Mouse (Mus musculus): Measurements from ENCODE around the gene Bend5. TPM values are rescaled to one million over a fixed set of nuclear protein-coding genes. Genes with fewer than 3 reads are reported as not detected.

Bend5 gene
- total RNA-seq, 2 experiments from 2014 or later: 10.2 to 11.0 TPM

DNA sequence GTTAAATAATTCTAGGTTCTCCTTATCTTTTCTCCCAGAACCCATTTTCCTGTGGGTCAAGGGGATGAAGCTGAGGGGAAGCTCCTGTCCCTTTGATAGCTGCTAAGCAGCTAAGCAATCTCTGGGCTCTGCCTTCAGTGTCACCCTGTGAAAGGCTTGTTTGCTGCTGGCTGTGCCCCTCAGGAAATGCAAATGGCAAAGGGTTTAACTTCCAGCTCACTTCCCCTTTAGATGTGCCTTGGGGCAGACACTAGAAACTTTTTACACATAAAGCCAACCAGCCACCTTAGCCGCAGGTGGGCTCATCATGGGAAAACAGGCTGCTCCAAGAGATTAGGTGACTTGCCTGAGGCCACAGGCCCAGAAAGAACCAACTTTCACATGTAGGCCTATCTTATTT is 26.9 kb downstream of the Bend5 start:
- DNase-seq (ENCODE audit: low spot score in 2 of 2): no peak

DNA sequence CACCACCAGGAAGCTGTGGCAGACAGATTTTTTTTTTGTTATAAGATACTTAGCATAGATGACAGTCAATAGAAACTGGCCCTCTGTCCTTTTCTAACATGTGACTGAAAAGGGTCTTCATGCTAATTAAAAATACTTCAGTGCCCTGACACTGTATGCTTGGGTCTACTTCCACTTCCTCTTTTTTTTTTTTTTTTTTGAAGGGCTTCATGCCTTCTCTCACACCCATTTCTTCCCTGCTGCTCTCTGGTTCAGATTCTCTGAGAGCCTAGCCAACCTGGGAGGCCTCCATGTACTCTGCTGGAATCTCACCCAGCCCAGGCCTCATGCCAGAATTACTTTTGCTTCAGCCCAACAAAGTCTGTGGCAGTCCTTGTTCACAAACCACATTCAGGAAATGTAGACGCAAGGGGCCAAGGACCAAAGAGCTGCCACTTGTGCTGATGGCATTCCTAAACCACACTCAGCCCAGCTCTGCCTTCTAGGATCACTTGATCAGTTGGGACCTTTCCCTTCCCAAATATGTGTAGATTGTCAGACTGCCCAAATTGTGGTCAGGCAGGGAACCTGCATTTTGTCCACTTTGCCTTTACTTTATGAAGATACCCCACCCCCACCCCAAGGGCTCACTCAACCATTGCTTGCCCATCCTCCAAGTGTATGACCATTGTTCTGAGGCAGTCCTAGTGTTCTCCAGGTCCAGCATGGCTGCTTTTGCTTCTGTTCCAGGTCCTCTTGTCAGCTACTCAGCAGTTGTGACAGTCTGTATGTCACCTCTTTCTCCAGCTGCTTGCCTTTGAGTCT is 27.8 kb downstream of the Bend5 start:
- DNase-seq (ENCODE audit: low spot score in 2 of 2): peak in 1 of 2 experiments; percentile 55

DNA sequence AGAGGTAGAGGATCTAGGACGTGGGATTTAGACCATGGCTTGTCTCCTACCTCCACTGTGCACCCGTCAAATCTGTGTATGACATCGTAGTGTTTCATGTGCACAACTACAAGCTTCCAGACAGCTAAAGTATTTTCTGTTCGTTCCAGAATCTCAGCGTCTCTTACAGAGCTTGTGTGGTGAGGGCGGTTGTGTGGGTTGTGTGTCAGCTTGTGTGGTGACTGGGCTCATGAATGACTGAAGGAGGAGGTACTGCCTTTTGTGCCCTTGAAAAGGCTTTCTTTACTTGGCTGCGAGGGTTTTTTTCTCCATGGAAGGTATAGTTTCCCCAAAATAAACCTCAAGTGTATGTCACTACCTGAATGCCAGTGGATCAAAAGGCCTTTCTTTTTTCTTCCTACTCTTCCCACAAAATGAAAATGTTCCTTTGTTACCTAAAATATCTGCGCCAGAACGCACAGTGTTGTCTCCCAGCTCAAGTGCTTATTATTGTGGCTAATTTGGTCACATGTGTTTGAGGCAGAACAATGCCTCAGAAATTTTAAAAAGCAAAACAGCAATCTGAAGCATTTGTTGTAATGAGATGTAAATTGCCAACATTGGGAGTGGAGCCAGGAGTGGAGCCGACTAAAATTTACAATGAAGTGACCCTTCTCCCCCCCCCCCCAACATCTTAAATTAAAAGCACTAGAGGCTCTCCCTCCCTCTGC is 29.3 kb downstream of the Bend5 start:
- peak in 1 of 2 experiments; percentile 44 for DNase-seq (ENCODE audit: low spot score in 2 of 2)

DNA sequence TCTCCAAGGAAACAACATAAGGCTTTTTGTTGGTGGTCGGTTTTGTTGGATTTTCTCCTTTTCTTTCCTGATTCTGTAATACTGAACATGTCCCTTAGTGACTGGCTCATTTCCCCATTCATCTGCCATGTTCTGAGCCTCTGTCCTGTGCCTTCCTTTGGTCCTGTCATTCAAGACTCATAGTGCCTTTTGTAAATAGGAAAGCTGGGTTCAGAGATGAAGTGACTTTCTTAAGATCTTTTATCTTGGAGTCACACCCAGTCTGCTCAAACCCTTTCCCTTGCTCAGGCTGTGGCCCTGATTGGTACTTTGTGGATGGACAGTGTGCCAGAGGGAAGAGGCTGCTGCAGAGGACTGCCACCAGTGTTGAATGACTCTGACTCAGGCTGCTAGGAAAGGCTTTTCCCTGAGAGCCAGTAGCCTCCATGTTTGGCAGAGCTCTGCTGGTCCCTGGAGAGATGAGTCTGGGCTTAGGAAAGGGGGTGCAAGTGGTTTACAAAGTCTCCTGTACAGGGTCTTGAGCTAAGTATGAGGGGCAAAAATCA is 29.9 kb downstream of the Bend5 start:
- DNase-seq (ENCODE audit: low spot score in 2 of 2): no peak

DNA sequence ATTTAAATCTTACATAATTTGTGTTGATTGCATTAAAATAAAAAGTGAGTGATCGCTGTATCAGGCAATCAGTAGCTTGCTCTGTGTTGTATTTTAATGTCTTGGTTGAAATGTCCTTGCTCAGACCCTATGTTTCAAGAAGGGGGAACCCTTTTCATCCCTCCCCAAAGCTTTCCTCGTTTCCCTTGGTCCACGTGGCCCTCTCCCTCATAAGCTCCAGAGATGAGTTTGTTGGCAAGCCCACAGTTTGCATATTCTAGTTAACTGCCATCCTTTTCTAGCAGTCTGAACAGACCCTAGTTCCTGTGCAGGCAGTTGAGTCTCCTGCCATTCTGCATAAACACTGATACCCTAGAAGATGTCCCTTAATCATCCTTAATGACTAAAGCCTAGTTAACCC is 33.1 kb downstream of the Bend5 start:
- DNase-seq (ENCODE audit: low spot score in 2 of 2): no peak

DNA sequence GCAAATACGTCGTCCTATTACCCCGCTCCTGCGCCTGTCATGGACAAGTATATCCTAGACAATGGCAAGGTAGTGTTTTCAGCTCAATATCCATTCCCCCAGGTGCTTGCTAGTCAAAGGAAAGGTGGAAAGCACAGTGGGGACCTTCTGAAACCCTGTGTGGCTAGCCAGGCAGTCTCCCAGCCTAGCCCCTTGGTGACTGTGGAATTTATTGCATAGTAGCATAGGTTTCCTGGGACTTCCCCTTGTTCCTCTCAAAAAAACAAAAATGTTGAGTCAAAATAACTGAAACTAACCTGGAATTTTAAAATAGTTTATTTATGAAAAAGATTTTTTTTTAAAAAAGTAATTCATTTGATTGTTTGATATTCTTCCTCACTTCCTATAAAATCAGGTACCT is 33.8 kb downstream of the Bend5 start:
- DNase-seq (ENCODE audit: low spot score in 2 of 2): no peak

DNA sequence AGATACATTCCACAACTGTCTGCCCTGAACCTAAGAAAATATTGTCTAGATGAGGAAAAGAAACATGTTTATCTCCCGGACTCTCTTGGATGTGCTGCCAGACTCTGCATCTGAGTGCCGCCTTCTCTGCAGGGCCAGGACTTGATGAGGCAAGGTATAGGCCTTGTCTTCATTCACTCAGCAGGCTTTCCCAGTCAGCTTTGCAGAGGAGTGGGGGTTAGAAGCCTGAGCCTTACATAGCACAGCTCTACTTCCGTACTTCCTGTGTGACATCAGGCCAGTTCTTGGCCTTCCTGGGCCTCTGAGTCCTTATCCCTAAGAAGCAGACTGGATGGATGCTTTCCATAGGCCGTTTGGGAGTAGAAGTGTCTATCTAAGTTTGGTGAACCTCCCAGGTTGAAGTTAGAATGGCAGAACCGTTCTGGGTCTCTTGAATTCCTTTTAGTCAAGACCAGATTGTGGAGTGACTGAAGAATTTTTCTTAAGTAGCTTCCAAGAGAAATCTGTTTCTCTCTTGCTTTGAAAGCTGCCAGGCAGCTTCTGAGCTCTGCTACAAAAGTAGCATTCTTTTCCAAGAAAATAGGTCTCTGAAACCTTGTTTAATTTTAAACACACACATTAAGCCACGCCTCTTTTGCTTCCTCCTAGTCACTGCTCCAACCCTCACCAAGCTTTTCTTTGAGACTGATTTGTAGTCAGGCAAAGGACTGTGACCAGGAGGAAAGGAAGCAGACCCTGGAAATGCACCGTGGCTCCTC is 34.8 kb downstream of the Bend5 start:
- DNase-seq (ENCODE audit: low spot score in 2 of 2): no peak

DNA sequence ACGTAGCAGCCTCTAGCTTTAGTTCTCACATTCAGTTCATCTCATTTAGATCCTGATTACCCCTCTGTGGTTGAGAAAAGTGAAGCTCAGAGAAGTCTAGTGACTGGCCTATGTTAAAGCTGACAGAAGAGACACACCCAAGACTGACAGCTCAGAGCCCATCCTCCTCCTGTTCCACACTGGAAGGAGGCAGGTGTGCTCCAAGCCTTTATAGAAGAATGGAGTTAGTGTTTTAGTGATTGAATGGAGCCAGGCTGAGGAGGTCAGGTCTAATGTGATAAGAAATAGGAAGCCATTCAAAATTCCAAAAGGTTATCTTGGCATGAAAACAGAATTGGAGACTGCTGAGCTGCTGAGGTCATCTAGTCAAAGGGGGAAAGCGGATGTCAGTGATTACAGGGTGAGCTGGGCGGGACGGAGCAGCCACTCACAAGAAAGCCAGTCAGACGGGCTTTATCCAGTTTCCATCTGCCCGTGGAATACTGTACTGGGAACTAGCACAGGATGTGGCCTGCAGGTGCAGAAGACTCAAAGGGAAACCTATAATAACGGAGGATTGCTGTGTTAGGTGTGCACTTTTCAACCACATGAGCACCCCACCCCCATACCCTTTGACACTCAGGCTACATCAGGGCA is 36.6 kb downstream of the Bend5 start:
- no peak for DNase-seq (ENCODE audit: low spot score in 2 of 2)

DNA sequence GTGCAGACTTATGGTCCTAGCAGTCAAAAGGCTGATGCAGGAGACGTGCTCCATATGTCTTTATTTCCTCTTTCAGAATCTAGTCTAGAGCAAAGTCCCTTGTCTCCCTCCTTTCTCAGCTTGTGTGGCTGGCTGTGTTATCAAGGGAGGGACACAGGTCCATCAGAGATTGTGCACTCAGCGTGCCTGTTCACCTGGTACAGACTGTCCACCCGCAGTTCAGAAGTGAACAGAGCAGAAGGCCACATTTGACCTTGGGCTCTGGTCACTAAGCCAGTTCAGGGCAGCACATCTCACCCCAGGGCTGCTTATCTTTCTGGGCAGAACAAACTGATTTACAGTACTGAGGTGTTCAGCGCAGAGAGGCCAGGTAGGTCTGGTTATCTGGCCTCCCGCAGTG is 37.4 kb downstream of the Bend5 start:
- no peak for DNase-seq (ENCODE audit: low spot score in 2 of 2)

DNA sequence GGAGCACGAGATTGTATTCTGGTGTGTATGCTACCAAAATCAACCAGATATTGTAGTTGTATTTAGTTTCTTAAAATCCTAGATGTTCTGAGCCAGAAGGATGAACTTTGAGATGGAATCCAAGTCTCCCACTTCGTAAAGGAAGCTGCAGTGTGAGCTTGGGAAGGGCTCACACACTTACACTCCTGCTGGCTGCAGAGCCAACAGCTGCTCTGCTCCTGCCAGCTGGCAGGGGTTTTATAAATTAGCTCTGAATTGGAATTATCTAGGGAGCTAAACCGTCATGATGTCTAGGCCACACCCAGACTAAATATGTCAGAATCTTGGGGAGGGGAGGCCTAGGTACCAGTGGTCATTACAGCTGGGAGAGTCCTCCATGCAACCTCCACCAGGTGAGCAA is 38.5 kb downstream of the Bend5 start:
- DNase-seq (ENCODE audit: low spot score in 2 of 2): no peak

DNA sequence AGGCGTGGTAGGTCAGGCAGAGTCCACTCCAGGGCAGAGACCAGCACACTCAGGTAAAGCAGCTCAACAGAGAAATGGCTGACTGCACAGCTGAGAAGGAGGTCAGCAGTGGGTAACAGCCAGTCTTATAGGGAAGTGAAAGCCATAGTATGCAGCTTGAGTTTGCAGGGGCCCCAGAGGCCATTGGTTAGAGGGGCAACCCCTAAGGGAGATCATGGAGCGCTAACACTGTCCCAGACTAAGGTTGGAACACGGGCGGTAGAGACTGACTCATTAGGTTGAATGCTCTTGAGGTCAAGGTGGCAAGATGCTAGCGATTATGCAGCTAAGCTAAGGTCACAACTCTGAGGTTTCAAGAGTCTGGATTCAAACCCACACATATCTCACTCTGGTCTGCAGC is 40.8 kb downstream of the Bend5 start:
- DNase-seq (ENCODE audit: low spot score in 2 of 2): no peak

DNA sequence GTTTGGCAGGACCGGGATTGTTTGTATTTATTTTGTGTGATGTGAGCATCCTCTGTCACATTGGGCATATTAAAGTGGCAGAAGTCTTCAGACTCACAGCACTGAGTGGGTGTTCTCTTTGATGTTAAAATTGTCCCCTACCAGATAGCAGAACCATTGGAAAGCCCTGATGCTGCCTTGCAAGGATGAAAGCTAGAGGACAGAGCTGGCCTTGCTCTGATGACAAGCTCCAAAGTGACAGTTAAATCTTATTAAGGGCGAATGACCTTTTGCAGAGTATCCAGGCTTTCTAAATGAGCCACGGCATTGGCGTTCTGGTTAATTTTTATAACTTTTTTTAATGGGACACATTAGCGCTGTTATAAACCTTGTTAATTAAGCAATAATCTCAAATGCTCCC is 42.8 kb downstream of the Bend5 start:
- no peak for DNase-seq (ENCODE audit: low spot score in 2 of 2)

DNA sequence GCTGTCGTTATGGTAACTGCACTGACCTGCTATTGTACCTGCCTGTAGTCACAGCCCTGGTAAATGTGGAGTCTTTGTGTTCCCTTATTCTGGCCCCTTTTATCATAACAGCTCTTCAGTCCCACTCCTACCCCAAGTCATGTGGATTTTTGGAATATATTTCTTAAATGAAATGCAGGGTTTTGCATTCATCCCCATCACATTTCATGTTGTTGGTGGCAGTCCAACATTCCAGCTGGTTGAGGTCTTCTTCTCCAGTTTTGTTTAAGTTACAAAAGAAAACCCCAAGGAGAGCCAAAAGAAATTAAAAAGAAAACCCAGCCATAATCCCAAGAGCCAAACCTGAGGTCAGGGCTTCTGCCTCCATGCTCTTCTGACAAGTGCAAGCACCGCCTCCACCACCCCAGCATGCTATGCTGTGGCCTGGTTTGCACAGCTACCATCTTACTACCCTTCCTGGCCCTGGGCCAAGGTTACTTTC is 52.5 kb downstream of the Bend5 start:
- no peak for DNase-seq (ENCODE audit: low spot score in 2 of 2)

DNA sequence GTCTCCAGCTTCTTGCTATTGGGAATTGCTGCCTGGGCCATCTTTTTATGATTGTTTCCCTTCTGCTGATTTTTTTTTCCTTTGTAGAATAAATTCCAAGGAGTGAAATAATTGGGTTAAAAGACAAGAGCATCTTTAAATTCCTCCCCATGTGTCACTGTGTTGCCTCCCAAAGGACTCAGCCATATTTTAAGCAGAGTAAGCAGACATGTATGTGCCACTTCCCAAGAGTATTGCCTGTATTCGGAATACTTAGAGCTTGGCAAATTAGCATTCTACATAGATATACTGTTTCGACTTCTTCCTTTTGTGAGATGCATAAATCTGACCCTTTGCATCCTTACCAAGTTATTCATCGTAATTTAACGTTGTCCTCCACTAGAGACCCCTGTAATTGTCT is 53.0 kb downstream of the Bend5 start:
- DNase-seq (ENCODE audit: low spot score in 2 of 2): no peak

DNA sequence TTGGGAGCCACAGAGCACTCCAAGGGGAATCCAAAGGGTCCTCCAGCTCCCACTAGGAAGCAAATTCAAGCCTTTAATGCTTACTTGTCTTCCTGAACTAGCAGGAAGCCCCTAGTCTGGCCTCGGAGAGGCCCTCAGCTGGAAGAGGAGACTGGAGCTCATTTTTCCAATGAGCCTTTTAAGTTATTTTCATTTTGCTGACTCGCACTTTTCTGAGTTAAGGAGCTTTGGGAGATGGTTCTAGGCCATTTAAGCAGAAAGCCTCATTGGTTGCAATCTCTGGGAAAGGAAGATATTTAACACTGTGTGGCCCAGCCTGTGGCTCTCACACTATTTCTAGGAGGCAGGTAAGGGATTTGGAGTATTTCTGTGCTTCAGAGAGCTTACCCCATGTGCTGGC is 55.0 kb downstream of the Bend5 start:
- no peak for DNase-seq (ENCODE audit: low spot score in 2 of 2)

DNA sequence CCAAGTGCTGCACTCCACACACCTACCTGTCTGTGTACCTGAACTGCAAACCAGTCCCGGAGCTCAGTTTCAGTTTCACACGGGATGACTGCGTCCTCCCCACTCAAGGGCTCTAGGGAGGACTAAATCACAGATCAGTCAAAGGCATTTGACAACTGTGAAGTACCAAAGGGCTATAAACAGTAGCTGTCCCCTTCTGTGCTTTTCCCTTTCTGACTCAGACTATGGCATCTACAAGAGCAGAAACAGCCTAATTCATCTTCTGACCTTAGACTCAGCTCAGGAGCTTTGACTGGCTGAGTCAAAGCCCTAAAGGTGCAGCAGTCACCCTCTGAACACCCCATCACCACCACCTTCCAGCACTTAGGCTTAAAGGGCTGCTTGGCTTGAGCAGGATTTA is 56.9 kb downstream of the Bend5 start:
- DNase-seq (ENCODE audit: low spot score in 2 of 2): no peak

DNA sequence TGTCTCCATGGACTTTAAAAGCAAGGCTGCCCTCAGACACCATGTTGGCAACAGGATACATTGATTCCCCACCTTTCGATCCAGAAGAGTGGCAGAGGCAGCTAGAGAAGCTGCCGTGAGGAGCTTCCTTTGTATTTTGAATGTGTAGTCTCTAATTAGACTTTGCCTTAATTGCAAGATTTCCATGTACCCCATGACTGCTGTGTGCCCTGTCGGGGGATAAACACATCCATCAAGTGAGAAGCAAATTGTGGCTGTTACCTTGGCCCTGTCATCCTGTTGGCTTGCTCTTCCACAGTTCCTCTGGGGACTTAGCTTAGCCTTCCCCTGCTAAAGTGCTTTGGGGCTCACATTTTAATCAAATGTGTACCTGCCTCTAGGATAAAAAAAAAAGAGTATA is 57.7 kb downstream of the Bend5 start:
- DNase-seq (ENCODE audit: low spot score in 2 of 2): no peak

DNA sequence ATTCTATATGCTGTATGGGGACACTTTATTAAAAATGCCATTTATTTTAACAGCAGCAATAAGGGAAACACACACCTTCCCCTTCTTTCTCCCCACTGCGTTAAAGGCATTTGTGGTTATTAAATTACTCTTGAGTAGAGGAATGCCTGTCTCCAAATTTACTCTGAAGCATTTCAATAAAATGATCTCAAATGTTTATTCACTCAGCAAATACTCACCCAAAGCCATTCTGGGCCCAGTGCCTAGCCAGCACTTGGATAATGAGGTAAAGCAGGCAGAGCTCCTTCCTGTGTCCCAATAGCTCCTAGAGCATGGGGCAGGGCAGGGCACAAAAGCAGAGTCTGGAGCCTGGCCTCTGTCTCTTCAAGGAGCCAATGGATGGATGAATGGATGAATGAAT is 58.2 kb downstream of the Bend5 start:
- no peak for DNase-seq (ENCODE audit: low spot score in 2 of 2)

DNA sequence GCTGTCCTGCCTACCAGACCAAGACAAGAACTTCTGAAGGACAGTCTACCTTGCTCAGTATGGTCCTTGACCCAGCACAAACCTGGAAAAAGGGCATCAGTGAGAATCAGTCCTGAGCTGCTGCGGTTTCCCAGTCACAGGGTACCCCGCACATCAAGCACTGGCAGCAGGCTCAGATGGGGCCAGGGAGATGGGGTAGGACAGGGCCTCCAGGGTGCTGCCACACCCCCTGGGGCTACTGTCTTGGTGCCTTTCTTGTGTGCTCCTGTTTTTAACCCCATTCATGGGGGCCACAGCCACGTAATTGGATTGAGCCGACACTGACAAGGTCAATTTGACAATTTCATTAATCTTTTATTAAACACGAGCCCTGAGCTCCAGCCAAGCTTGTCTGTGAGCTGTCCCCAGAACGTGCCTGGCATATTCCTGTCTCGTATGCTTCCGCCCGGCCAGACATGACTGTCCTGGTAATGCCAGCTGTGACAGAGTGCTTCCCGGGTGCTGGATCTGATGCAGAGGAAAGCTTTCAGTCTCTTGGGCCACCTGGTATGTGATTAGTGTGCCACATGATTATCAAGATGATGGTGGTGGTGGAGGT is 60.7 kb downstream of the Bend5 start:
- no peak for DNase-seq (ENCODE audit: low spot score in 2 of 2)

DNA sequence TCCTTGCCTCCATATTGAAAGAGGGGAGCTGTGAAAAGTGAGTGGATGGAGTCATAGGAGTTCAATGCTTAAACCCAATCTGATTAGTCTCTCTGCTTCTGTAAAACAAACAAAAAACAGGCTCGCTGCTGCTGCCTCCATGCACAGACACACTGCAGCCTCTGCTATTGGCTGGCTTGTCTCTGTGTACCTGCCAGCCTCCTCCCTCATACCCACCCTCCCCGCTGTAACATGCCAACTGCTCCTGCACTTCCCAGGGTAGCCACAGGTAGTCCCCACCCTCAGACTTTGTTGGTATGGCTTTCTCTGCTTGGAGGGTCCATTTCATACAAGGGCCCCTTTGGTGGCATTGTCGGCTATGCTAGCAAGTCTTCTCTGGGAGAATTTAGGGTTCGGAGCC is 62.7 kb downstream of the Bend5 start:
- no peak for DNase-seq (ENCODE audit: low spot score in 2 of 2)

DNA sequence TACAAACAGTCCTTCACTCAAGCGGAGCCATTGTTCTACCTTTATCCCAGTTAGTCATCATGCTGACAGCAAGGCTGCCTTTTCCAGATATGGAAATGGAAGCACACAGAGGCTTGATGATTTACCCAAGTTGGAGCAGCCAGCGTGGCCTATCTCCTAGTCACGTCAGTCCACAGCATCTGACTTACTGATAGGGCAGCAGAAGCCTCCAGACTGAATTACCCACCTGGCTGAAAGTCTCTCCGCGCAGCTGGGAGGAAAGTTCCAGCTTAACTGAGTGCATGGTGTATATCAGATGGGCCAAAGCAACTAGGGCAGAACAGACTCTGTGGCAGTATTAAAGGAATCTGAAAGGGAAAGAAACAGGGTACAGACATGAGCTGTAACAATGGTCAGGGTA is 68.7 kb downstream of the Bend5 start:
- no peak for DNase-seq (ENCODE audit: low spot score in 2 of 2)

Data from layer of hippocampus, adult 18-20 months (tissue).